Mouse (Mus musculus): ENCODE measurements around the gene Scamp5. TPM values are rescaled to one million over a fixed set of nuclear protein-coding genes. Genes with fewer than 3 reads are reported as not detected.
A peak's percentile ranks its signal among the peaks of the same experiment; 100 is the strongest.
"Not testable (repeated sequence)": the region's sequence is repeated elsewhere in the genome, so short reads cannot be mapped to it uniquely, and the experiment has no call there.

Gene Scamp5
- polyA plus RNA-seq, 1 experiment, result 6.2 TPM

DNA sequence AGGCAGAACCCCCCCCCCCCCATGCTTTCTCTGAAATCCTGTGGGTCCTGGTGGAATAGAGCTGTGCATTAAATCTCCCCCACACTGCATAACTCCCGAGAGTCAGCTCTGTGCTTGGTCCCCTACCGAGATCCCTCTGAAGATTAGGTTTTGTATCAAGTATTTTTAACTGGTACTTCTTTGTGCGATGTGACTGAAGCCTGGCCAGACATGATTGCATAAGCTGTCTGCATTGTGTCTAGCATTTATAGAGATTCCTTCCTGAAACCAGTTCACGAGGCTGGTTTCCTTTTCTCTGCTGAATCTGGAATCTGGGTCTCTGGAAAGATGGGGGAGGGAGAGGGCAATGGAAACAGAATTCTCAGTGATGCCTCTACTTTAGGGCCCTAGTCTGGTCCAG lies 39.5 kb downstream of the Scamp5 start:
- no peak overlapping the region for H3K27ac ChIP-seq (ENCODE audit: control insufficient read depth, insufficient read depth, low read depth, low read length)
- H3K4me3 ChIP-seq (ENCODE audit: control insufficient read depth, low read depth, low read length), result peak overlapping the region; percentile 47; the same call in 1 of the 2 replicates
- no peaks in the 10 kb centered on the region for H3K27me3 ChIP-seq (ENCODE audit: control insufficient read depth, insufficient read depth, low read length)
- no peaks in the 10 kb centered on the region for H3K36me3 ChIP-seq (ENCODE audit: control insufficient read depth, insufficient read depth, low read length)
- no peak for TF ChIP-seq CTCF (IDR thresholded peaks at IDR 0.05; ENCODE audit: control insufficient read depth, insufficient read depth, insufficient replicate concordance, low read depth, low read length)
- no peak for TF ChIP-seq POLR2A (IDR thresholded peaks at IDR 0.05; ENCODE audit: control insufficient read depth, low read depth, low read length)
- H3K4me1 ChIP-seq (ENCODE audit: control insufficient read depth, insufficient read depth, low read length), result peaks cover 6% of the 10 kb centered on the region; the same call in 1 of the 2 replicates

DNA sequence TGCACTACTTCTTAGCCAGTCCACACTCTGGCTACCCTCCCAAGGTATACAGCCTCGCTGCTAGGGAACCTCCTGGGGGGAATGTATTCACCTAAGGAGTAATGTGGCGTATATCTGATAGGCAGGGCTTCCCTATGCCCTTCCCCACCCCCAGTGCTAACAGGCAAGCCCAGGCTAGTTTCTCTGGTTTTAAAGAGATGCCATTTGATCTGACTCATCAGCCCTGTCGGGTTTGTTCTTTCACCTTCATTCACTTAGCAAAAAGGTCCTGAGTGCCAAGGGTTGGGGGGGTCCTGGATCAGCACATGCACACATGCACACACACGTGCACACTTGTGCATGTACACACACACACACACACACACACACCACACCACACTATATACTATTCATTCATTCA lies 39.9 kb downstream of the Scamp5 start:
- Histone ChIP-seq H3K4me3 (ENCODE audit: control insufficient read depth, low read depth, low read length) (no peak overlapping the region), H3K36me3 (ENCODE audit: control insufficient read depth, insufficient read depth, low read length) (no peaks in the 10 kb centered on the region), H3K4me1 (ENCODE audit: control insufficient read depth, insufficient read depth, low read length) (peaks cover 4% of the 10 kb centered on the region; the same call in 1 of the 2 replicates), H3K27ac (ENCODE audit: control insufficient read depth, insufficient read depth, low read depth, low read length) (no peak overlapping the region), H3K27me3 (ENCODE audit: control insufficient read depth, insufficient read depth, low read length) (no peaks in the 10 kb centered on the region)
- TF ChIP-seq CTCF (IDR thresholded peaks at IDR 0.05; ENCODE audit: control insufficient read depth, insufficient read depth, insufficient replicate concordance, low read depth, low read length) (no peak), POLR2A (IDR thresholded peaks at IDR 0.05; ENCODE audit: control insufficient read depth, low read depth, low read length) (no peak)

DNA sequence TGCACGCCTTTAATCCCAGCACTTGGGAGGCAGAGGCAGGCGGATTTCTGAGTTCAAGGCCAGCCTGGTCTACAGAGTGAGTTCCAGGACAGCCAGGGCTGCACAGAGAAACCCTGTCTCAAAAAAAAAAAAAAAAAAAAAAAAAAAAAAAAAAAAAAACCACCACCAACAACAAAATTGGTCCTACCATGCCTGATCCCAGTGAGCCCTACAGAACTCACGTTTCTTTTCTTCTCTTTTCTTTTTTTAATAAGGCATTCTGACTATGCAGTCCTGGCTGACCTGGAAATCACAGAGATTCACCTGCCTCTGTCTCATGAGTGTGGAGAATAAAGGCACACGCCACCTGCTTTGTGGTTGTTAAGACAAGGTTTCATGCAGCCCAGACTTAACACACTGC lies 40.7 kb downstream of the Scamp5 start:
- not testable (repeated sequence) for H3K4me3 ChIP-seq (ENCODE audit: control insufficient read depth, low read depth, low read length); H3K27me3 ChIP-seq (ENCODE audit: control insufficient read depth, insufficient read depth, low read length); H3K36me3 ChIP-seq (ENCODE audit: control insufficient read depth, insufficient read depth, low read length); H3K27ac ChIP-seq (ENCODE audit: control insufficient read depth, insufficient read depth, low read depth, low read length); H3K4me1 ChIP-seq (ENCODE audit: control insufficient read depth, insufficient read depth, low read length)

DNA sequence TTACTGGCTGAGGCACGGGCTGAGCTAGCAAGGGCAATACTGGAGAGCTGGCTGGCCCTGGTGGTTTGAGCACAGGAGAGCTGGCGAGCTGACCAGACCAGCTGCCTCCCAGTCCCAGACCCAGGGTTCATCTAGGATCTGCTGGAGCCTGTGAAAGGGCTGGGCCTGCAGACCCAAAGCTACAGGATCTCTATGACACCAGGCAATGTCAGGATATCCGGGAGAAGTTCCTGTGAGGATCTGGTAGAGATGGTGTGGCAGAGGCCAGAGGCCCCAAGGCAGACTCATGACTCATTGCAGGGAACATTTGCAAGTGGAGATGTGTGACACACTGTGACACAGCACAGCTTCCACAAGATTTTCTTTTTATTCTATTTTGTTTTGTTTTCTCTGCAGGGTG lies 42.7 kb downstream of the Scamp5 start:
- Histone ChIP-seq H3K4me3 (ENCODE audit: control insufficient read depth, low read depth, low read length) (no peak overlapping the region), H3K36me3 (ENCODE audit: control insufficient read depth, insufficient read depth, low read length) (no peaks in the 10 kb centered on the region), H3K27ac (ENCODE audit: control insufficient read depth, insufficient read depth, low read depth, low read length) (no peak overlapping the region), H3K27me3 (ENCODE audit: control insufficient read depth, insufficient read depth, low read length) (no peaks in the 10 kb centered on the region), H3K4me1 (ENCODE audit: control insufficient read depth, insufficient read depth, low read length) (peaks cover 2% of the 10 kb centered on the region)
- no peak for TF ChIP-seq CTCF (IDR thresholded peaks at IDR 0.05; ENCODE audit: control insufficient read depth, insufficient read depth, insufficient replicate concordance, low read depth, low read length)
- no peak for TF ChIP-seq POLR2A (IDR thresholded peaks at IDR 0.05; ENCODE audit: control insufficient read depth, low read depth, low read length)

DNA sequence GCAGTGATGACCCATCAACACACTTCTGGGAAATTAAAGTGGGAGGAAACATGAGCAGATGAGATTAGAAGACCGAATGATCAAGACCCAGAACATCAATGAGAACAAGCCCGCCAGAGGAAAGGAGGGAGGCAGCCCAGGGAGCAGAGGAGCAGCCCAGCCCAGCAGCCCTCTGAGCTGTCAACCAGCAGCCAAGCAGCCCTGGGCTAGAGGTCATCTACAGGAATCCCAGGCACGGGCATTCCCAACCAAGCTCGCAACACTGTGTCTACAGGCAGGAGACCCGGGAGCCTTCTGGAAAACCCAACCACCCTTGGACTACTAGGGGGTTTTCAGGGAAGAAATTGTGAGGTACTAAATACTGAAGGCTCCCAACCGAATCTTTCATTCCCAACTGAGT lies 43.8 kb downstream of the Scamp5 start:
- Histone ChIP-seq H3K4me1 (ENCODE audit: control insufficient read depth, insufficient read depth, low read length) (peaks cover 10% of the 10 kb centered on the region), H3K27me3 (ENCODE audit: control insufficient read depth, insufficient read depth, low read length) (no peaks in the 10 kb centered on the region), H3K27ac (ENCODE audit: control insufficient read depth, insufficient read depth, low read depth, low read length) (no peak overlapping the region), H3K4me3 (ENCODE audit: control insufficient read depth, low read depth, low read length) (no peak overlapping the region), H3K36me3 (ENCODE audit: control insufficient read depth, insufficient read depth, low read length) (no peaks in the 10 kb centered on the region)
- no peak for TF ChIP-seq CTCF (IDR thresholded peaks at IDR 0.05; ENCODE audit: control insufficient read depth, insufficient read depth, insufficient replicate concordance, low read depth, low read length)
- no peak for TF ChIP-seq POLR2A (IDR thresholded peaks at IDR 0.05; ENCODE audit: control insufficient read depth, low read depth, low read length)

DNA sequence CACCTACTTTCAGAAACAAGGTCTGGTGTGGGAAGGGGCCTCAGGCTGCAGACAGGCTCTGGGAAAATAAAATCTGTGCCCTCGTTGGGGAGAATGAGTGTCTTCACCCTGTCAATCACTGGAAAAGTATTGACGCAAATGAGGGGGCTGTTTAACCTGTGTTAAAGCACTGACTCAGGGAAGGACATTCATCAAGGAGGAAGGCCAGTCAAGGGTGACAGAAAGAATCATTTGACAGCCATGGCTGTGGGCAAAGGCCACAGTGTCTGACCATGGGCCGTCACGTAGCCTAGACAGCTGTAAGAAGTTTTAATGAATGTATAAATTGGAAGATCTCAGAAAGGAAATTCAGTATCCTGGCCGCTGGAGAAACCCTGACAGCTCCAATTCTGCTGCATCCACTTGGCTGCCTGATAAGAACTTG lies 46.2 kb downstream of the Scamp5 start:
- H3K4me1 ChIP-seq (ENCODE audit: control insufficient read depth, insufficient read depth, low read length), result peaks cover 10% of the 10 kb centered on the region
- no peaks in the 10 kb centered on the region for H3K27me3 ChIP-seq (ENCODE audit: control insufficient read depth, insufficient read depth, low read length)
- peak overlapping the region; percentile 66 for H3K27ac ChIP-seq (ENCODE audit: control insufficient read depth, insufficient read depth, low read depth, low read length)
- no peaks in the 10 kb centered on the region for H3K36me3 ChIP-seq (ENCODE audit: control insufficient read depth, insufficient read depth, low read length)
- no peak for TF ChIP-seq POLR2A (IDR thresholded peaks at IDR 0.05; ENCODE audit: control insufficient read depth, low read depth, low read length)
- no peak for TF ChIP-seq CTCF (IDR thresholded peaks at IDR 0.05; ENCODE audit: control insufficient read depth, insufficient read depth, insufficient replicate concordance, low read depth, low read length)
- no peak overlapping the region for H3K4me3 ChIP-seq (ENCODE audit: control insufficient read depth, low read depth, low read length)

DNA sequence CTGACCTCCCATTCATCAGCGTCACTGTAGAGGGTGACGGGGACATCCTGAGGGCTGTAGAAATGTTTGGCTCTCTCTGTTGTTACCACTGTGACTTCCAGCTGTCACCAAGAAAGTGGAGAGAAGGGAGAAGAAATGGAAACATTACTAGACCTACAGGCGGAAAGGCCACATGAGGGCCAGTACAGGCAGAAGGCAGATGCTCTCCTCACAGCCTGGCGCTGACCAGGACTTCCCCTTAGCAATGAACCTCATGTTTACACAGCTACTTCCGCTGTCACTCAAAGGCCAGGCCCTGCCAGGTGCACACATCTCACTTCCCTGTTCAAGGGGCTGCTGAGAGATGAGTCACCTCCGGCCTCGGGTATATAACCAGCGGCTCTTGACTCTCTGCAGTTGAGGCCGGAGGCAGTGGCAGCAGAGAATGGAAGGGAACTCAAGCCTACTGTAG lies 46.7 kb downstream of the Scamp5 start:
- peak overlapping the region; percentile 86 for H3K27ac ChIP-seq (ENCODE audit: control insufficient read depth, insufficient read depth, low read depth, low read length)
- no peak for TF ChIP-seq POLR2A (IDR thresholded peaks at IDR 0.05; ENCODE audit: control insufficient read depth, low read depth, low read length)
- TF ChIP-seq CTCF (IDR thresholded peaks at IDR 0.05; ENCODE audit: control insufficient read depth, insufficient read depth, insufficient replicate concordance, low read depth, low read length), result no peak
- H3K36me3 ChIP-seq (ENCODE audit: control insufficient read depth, insufficient read depth, low read length), result no peaks in the 10 kb centered on the region
- H3K4me1 ChIP-seq (ENCODE audit: control insufficient read depth, insufficient read depth, low read length), result peaks cover 10% of the 10 kb centered on the region
- no peaks in the 10 kb centered on the region for H3K27me3 ChIP-seq (ENCODE audit: control insufficient read depth, insufficient read depth, low read length)
- H3K4me3 ChIP-seq (ENCODE audit: control insufficient read depth, low read depth, low read length), result no peak overlapping the region
